Mouse (Mus musculus): ENCODE results near the gene Tcta. TPM values are rescaled to one million over a fixed set of nuclear protein-coding genes. Genes with fewer than 3 reads are reported as not detected.
"Not testable (repeated sequence)": the region's sequence is repeated elsewhere in the genome, so short reads cannot be mapped to it uniquely, and the experiment has no call there.

The Tcta gene
- polyA plus RNA-seq, 1 experiment from 2014 or later = 52.3 TPM

DNA sequence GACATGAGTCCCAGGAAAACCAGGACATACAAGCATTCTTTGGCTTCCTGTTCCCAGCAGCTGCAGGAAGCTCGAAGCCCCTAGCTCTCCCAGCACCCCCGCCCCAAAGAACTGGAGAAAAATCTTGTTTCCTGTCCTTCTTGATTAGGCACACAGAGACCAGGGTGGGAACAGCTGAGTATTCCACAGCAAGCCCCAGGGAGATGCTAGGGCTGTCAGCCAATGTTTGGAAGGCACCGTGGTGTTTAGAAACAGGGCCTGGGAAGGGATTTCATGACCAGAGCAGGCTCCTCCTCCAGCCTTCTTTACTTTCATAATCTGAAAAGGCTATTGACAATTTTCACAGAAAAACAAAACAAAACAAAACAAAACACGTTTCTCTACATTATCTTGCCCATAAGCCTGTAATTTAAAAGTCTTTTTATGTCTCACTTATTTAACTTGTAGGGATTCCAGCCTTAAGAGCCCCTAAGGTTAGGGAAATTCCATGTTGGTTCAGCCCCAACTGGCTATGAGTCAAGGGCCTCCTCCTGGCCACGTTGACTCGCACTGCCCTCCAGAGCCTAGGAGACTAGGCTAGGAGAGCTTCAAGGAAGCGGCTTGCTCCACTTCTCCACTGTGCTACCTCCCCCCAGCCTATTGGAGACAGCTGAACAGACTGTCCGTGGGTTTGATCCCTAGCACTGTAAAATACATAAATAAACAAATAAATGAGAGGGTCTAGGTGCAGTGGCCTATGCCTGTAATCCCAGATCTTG is 25.7 kb downstream of the Tcta start:
- H3K4me1 ChIP-seq (ENCODE audit: control insufficient read depth, insufficient read depth, low read length) = no peaks in the 10 kb centered on the region
- no peak overlapping the region for H3K4me3 ChIP-seq (replicated peaks; ENCODE audit: low read depth, low read length)
- H3K9ac ChIP-seq (replicated peaks; ENCODE audit: low read length) = no peak overlapping the region
- no peak overlapping the region for H3K27ac ChIP-seq (replicated peaks; ENCODE audit: low read depth, low read length)
- DNase-seq (peak; percentile 38), ATAC-seq (ENCODE audit: low FRiP score, low TSS enrichment) (no peak)
- 52% methylated on average over 8 of the region's 8 CpGs for WGBS
- H3K4me2 ChIP-seq (ENCODE audit: low read length) = no peak overlapping the region
- no peaks in the 10 kb centered on the region for H3K27me3 ChIP-seq (ENCODE audit: control insufficient read depth, insufficient read depth, low read length)
- H3K9me3 ChIP-seq (ENCODE audit: control insufficient read depth, low read length) = no peaks in the 10 kb centered on the region
- no peaks in the 10 kb centered on the region for H3K36me3 ChIP-seq (ENCODE audit: control insufficient read depth, insufficient read depth, low read length)

- DNase-seq (peak; percentile 42), ATAC-seq (ENCODE audit: low FRiP score, low TSS enrichment) (no peak)
- WGBS = 62% methylated on average over 10 of the region's 10 CpGs
- H3K27me3 ChIP-seq (ENCODE audit: control insufficient read depth, insufficient read depth, low read length) = no peaks in the 10 kb centered on the region
- H3K4me3 ChIP-seq (replicated peaks; ENCODE audit: low read depth, low read length) = no peak overlapping the region
- H3K27ac ChIP-seq (replicated peaks; ENCODE audit: low read depth, low read length) = no peak overlapping the region
- no peaks in the 10 kb centered on the region for H3K9me3 ChIP-seq (ENCODE audit: control insufficient read depth, low read length)
- H3K36me3 ChIP-seq (ENCODE audit: control insufficient read depth, insufficient read depth, low read length) = no peaks in the 10 kb centered on the region
- no peak overlapping the region for H3K9ac ChIP-seq (replicated peaks; ENCODE audit: low read length)
- H3K4me1 ChIP-seq (ENCODE audit: control insufficient read depth, insufficient read depth, low read length) = no peaks in the 10 kb centered on the region
- no peak overlapping the region for H3K4me2 ChIP-seq (ENCODE audit: low read length)
These were observed 27.1 kb downstream of the Tcta start for GRCm38 (mm10) chr9:108278697-108279450.

GRCm38 (mm10) chr9:108275331-108275659 is 30.7 kb downstream of the Tcta start:
- Histone ChIP-seq H3K4me1 (ENCODE audit: control insufficient read depth, insufficient read depth, low read length) (no peaks in the 10 kb centered on the region), H3K27ac (replicated peaks; ENCODE audit: low read depth, low read length) (no peak overlapping the region), H3K4me3 (replicated peaks; ENCODE audit: low read depth, low read length) (no peak overlapping the region), H3K4me2 (ENCODE audit: low read length) (no peak overlapping the region), H3K27me3 (ENCODE audit: control insufficient read depth, insufficient read depth, low read length) (no peaks in the 10 kb centered on the region), H3K36me3 (ENCODE audit: control insufficient read depth, insufficient read depth, low read length) (no peaks in the 10 kb centered on the region), H3K9me3 (ENCODE audit: control insufficient read depth, low read length) (no peaks in the 10 kb centered on the region), H3K9ac (replicated peaks; ENCODE audit: low read length) (no peak overlapping the region)
- DNase-seq (no peak), ATAC-seq (ENCODE audit: low FRiP score, low TSS enrichment) (no peak)
- 74% methylated on average over 6 of the region's 6 CpGs for WGBS

GRCm38 (mm10) chr9:108274476-108275330 is 31.3 kb downstream of the Tcta start:
- 81% methylated on average over 5 of the region's 5 CpGs for WGBS
- H3K4me2 ChIP-seq (ENCODE audit: low read length) = no peak overlapping the region
- no peak overlapping the region for H3K27ac ChIP-seq (replicated peaks; ENCODE audit: low read depth, low read length)
- ATAC-seq (ENCODE audit: low FRiP score, low TSS enrichment) = no peak
- no peak overlapping the region for H3K9ac ChIP-seq (replicated peaks; ENCODE audit: low read length)
- H3K9me3 ChIP-seq (ENCODE audit: control insufficient read depth, low read length) = no peaks in the 10 kb centered on the region
- no peaks in the 10 kb centered on the region for H3K36me3 ChIP-seq (ENCODE audit: control insufficient read depth, insufficient read depth, low read length)
- DNase-seq = no peak
- no peak overlapping the region for H3K4me3 ChIP-seq (replicated peaks; ENCODE audit: low read depth, low read length)
- H3K27me3 ChIP-seq (ENCODE audit: control insufficient read depth, insufficient read depth, low read length) = no peaks in the 10 kb centered on the region
- H3K4me1 ChIP-seq (ENCODE audit: control insufficient read depth, insufficient read depth, low read length) = no peaks in the 10 kb centered on the region

GRCm38 (mm10) chr9:108273485-108273884 is 32.5 kb downstream of the Tcta start:
- 66% methylated on average over 4 of the region's 4 CpGs for WGBS
- Histone ChIP-seq H3K27ac (replicated peaks; ENCODE audit: low read depth, low read length) (no peak overlapping the region), H3K27me3 (ENCODE audit: control insufficient read depth, insufficient read depth, low read length) (no peaks in the 10 kb centered on the region), H3K4me2 (ENCODE audit: low read length) (no peak overlapping the region), H3K9me3 (ENCODE audit: control insufficient read depth, low read length) (no peaks in the 10 kb centered on the region), H3K4me1 (ENCODE audit: control insufficient read depth, insufficient read depth, low read length) (no peaks in the 10 kb centered on the region), H3K9ac (replicated peaks; ENCODE audit: low read length) (no peak overlapping the region), H3K4me3 (replicated peaks; ENCODE audit: low read depth, low read length) (no peak overlapping the region), H3K36me3 (ENCODE audit: control insufficient read depth, insufficient read depth, low read length) (no peaks in the 10 kb centered on the region)
- no peak for DNase-seq
- ATAC-seq (ENCODE audit: low FRiP score, low TSS enrichment) = no peak

- 70% methylated on average over 5 of the region's 5 CpGs for WGBS
- ATAC-seq (ENCODE audit: low FRiP score, low TSS enrichment) (no peak), DNase-seq (no peak)
- no peaks in the 10 kb centered on the region for H3K36me3 ChIP-seq (ENCODE audit: control insufficient read depth, insufficient read depth, low read length)
- no peak overlapping the region for H3K4me3 ChIP-seq (replicated peaks; ENCODE audit: low read depth, low read length)
- no peaks in the 10 kb centered on the region for H3K27me3 ChIP-seq (ENCODE audit: control insufficient read depth, insufficient read depth, low read length)
- no peaks in the 10 kb centered on the region for H3K4me1 ChIP-seq (ENCODE audit: control insufficient read depth, insufficient read depth, low read length)
- no peak overlapping the region for H3K4me2 ChIP-seq (ENCODE audit: low read length)
- no peak overlapping the region for H3K27ac ChIP-seq (replicated peaks; ENCODE audit: low read depth, low read length)
- no peaks in the 10 kb centered on the region for H3K9me3 ChIP-seq (ENCODE audit: control insufficient read depth, low read length)
- H3K9ac ChIP-seq (replicated peaks; ENCODE audit: low read length) = no peak overlapping the region
These were observed 33.3 kb downstream of the Tcta start for GRCm38 (mm10) chr9:108272691-108273090.

DNA sequence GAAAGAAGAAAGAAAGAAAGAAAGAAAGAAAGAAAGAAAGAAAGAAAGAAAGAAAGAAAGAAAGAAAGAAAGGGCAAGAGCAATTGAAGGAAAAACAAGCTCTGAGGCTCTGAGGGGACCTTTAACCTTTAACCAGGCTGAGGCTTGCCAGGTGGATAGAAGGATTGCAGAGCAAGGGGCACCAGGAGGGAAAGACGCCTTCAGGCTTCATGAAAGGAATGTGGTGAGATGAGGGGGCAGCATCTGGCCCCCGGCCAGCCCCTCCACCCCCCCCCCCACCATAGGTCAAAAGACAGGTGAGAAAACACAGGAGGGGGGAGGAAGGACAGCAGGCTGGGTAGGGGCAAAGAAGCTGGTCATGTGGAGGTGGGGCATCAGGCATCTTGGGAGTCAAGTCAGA is 34.0 kb downstream of the Tcta start:
- H3K27ac ChIP-seq (replicated peaks; ENCODE audit: low read depth, low read length) = no peak overlapping the region
- H3K9me3 ChIP-seq (ENCODE audit: control insufficient read depth, low read length) = no peaks in the 10 kb centered on the region
- no peaks in the 10 kb centered on the region for H3K27me3 ChIP-seq (ENCODE audit: control insufficient read depth, insufficient read depth, low read length)
- no peaks in the 10 kb centered on the region for H3K36me3 ChIP-seq (ENCODE audit: control insufficient read depth, insufficient read depth, low read length)
- no peak overlapping the region for H3K4me2 ChIP-seq (ENCODE audit: low read length)
- ATAC-seq (ENCODE audit: low FRiP score, low TSS enrichment) (no peak), DNase-seq (no peak)
- no peak overlapping the region for H3K4me3 ChIP-seq (replicated peaks; ENCODE audit: low read depth, low read length)
- no peak overlapping the region; the same call in 1 of the 2 replicates for H3K9ac ChIP-seq (replicated peaks; ENCODE audit: low read length)
- 56% methylated on average over 2 of the region's 2 CpGs for WGBS
- H3K4me1 ChIP-seq (ENCODE audit: control insufficient read depth, insufficient read depth, low read length) = no peaks in the 10 kb centered on the region

GRCm38 (mm10) chr9:108268701-108269100 is 37.3 kb downstream of the Tcta start:
- not testable (repeated sequence) for H3K9ac ChIP-seq (replicated peaks; ENCODE audit: low read length); H3K27me3 ChIP-seq (ENCODE audit: control insufficient read depth, insufficient read depth, low read length); H3K9me3 ChIP-seq (ENCODE audit: control insufficient read depth, low read length); H3K4me1 ChIP-seq (ENCODE audit: control insufficient read depth, insufficient read depth, low read length); H3K36me3 ChIP-seq (ENCODE audit: control insufficient read depth, insufficient read depth, low read length); H3K4me3 ChIP-seq (replicated peaks; ENCODE audit: low read depth, low read length); H3K27ac ChIP-seq (replicated peaks; ENCODE audit: low read depth, low read length); ATAC-seq (ENCODE audit: low FRiP score, low TSS enrichment); H3K4me2 ChIP-seq (ENCODE audit: low read length); DNase-seq
- 89% methylated on average over 6 of the region's 7 CpGs for WGBS
